Mouse (Mus musculus) cerebral cortex, adult 2 months (tissue): ENCODE measurements around the gene Snx21.

ENCODE experiments used
- WGBS: fragments of 180-500 bp; shearing (Covaris S2); methylation state at CpG from one replicate; pipeline ENCODE4 v1.1.7; 2018; 5-methylcytosine and 5-hydroxymethylcytosine counted together

Snx21 gene

DNA sequence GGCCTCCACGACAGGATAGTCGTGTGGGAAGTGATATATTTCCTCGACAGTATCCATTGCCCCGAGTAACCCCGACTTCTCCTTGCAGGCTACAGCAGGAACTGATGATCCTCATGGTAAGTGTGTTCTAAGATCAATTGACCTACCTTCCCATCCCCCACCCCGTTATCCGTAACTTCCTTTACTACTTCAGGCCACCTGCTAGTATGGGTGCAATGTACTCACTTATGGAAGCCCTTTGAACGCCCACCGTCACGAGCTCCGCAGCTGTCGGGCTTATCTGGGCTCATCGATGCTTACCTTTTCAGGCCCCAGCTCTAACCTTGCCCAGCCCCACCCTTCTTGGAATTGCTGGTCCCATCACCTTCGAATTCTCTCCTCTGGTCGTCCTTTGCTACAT is 15.3 kb upstream of the Snx21 start:
- 3% methylated on average over 15 of the region's 15 CpGs for WGBS

DNA sequence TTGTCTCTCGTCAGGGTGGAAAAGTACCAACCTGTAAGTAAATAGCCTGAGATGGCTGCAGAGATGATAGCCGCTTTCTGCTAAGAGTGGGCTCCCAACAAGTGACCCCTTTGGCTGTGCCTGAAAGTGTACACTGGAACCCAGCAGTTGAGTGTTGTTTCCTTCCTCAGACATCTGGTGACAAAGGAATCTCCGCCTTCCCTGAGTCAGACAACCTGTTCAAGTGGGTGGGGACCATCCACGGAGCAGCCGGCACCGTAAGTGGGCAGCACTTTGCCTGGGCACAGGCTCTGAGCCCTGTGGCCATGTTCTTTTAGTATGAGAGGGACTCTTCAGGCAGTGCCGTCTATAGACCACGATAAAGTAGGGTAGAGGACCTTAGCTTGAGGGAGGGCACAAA is 14.5 kb upstream of the Snx21 start:
- WGBS: 57% methylated on average over 8 of the region's 8 CpGs

DNA sequence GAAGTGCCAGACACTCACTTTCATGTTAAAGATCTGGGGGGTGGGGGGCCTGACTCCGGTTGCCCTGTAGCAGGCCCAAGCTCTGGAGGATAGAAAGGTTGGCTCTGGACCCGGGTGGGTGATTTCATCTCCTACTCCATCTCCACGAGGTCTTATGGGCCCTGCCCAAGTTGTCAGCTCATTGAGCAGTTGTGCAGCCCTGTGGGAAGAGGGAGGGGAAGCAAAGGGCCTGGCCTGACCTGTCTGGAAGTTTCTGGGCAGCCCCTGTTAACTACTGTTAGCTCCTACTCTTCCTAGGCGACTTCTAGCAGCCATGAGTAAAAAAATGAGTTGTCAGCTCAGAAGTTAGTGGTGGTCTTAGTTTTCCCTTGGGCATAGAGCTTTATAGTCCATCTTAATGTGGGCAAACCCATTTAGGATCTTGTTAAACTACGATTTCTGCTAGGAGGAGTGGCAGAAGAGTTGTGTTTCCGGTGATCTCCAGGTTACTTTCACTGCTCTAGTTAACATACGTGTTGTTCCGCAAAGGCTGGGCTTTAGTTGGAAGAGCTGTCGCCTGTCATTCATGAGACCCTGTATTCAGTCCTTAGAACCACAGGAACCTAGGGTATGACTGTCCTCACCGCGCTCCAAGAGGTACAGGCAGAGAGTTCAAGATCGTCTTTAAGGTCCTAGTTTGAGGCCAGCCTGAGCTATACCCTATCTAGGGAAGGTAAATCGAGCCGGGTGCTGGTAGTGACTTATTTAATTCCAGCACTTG is 12.2 kb upstream of the Snx21 start:
- 84% methylated on average over 14 of the region's 14 CpGs for WGBS

DNA sequence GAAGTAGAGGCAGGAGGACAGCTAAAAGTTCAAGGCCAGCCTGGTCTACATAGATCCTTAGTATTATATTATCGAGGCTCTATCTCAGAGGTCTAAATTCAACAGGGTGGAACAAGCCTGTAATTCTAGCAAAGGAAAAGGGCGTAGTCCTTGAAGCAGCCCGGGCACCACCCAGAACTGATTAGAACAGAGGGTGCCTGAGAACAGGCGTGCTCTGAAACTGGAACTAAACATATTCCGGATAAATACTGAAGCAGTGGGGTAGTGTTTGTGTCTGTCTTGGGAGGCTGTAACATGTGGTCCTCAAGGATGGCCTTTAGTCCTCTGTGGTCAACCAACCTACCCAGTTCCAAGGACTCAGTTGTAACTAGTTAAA is 11.6 kb upstream of the Snx21 start:
- WGBS: 83% methylated on average over 5 of the region's 5 CpGs

DNA sequence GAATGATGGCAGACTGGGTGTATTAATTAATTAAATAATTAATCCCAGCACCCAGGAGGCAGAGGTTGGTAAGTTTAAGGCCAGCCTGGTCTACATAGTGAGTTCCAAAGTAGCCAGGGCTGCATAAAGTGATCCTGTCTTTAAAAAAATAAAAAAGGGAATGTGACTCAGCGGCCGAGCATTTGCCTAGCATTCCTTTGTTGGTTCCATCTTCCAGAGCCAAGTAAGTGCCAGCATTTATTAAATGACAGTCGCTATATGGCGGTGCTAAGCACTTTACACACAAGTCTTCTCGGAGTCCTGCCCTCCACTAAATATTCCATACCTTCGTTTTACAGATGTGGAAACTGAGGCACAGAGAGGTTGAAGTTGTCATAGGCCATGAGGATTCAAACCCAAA is 9.5 kb upstream of the Snx21 start:
- 90% methylated on average over 6 of the region's 6 CpGs for WGBS

DNA sequence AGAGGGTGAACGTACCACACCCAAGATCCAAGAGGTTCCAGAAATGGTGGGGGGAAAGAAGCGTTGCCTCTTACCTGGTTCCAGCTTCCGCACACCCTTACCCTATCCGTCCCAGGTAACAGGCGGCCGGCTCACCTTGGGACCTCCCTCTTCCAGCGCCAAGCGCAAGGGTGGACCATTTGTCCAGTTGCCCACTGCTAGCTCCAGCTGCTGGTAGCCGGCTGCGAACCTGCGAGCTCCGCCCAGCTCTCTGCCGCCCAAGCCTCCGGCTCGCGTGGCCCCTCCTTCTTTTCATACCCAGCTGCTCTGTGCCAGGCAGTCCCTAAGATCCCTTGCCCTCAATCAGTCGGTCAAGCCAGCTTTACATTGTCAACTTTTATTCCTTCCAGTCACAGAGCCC is 8.8 kb upstream of the Snx21 start:
- 73% methylated on average over 17 of the region's 17 CpGs for WGBS

DNA sequence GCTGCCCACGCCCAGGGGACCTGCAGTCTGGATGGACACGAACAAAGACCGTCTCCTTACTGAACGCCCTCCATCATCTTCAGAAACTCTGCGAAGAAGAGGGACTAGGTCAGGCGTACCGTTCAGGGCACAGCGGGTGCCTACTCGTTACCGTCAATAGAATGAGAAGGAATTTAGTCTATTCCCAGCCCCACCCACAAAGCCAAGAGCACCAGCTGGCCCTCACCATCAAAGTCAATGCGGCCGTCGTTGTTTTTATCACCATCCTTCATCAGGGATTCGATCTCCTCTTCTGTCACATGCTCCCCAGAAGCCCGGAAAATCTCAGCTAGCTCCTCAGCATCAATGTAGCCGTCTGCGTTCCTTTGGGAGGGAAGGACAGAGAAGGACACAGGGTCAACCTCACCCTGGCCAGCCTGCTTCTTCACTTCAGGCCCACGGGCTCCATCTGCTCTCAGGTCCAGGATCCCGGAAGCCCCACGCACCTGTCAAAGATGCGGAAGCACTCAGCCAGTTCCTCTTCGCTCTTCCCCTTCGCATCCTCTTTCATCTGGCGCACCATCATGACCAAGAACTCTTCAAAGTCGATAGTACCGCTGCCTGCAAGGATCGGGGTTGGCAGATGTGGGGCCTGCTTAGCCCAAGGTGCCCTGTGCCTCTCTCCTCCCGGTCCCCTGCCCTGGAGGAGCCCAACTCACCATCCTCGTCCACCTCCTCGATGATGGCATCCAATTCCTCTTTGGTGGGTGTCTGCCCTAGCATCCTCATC is 8.2 kb upstream of the Snx21 start:
- WGBS: 75% methylated on average over 30 of the region's 30 CpGs

DNA sequence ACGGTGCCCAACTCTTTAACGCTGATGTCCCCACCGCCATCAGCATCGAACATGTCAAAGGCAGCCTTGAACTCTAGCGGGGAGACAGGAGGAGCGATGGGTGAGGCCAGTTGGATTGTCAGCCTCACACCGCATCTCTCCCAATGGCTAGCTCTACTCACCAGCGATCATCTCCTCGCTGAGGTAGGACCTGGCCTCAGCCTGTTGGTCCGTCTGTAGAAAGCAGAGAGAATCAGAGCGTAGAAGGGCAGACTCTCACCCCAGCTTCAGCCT is 7.7 kb upstream of the Snx21 start:
- 93% methylated on average over 11 of the region's 11 CpGs for WGBS

DNA sequence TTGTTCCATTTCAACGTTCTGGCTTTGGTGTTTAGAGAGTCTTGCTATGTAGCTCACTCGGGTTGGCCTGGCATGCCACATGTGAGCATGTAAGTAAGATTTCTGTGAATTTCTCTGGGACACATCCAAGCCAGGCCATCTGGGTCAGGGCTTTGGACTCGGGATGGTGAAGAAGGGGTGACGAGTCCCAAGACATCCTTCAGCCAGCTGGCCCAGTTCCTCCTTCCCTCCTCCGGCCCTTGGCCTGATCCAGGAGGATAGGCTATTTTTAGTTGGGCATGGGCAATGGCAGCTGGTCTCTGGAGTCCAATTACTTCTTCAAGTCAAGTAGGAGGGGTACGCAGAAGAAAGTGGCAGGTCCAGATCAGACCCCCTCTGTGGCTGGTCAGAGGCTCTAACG is 6.8 kb upstream of the Snx21 start:
- 67% methylated on average over 7 of the region's 7 CpGs for WGBS

DNA sequence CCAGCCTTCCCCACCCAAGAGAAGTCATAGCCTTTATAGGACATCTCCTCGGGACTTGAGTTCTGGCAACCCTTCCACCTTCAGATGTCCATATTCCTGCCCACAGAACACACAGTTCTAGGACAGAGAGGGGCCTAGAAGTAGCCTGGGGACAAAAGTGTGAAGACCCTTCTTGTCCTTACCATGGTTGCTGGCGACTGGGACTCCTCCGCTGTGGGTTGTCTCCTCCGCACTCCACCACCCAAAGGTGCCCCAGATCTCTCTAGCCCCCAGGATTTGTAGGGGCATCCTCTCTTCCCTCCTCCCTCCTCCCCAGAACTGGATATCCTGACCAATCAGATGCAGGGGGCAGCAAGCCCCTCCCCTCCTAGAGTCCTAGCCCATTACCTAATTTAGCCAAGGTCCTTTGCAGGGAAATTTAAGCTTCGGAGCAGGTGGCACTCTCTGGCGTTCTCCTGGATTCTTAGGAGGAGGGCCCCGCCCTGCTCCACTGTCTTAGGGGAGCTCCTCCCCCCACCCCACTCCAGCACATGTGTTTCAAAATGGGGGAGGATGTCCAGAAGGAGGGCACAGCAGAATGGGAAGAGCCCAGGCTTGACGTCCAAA is 6.0 kb upstream of the Snx21 start, which contains the start of gene Tnnc2:
Tnnc2 (minus strand) TSS at position 487 of the 606 bp plus-strand sequence.
- 70% methylated on average over 8 of the region's 8 CpGs for WGBS

DNA sequence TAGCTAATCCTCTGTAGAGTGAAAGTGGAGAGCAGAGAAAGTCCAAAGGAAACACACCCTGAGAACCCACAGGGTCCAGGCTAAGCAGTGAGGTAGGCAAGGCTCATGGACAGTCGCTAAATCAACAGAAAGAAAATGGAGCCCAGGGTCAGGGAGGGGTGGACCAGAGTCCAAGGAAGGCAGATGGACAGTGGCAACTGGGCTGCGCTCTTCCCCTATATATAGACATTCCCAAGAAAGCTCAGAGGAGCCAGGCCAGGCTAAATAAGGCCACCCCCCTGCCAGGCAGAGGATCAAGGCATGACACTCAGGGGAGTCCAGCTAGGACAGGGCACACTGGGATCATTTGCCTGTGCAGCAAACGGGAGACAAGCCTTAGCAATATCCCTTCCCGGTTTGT is 3.7 kb upstream of the Snx21 start:
- 70% methylated on average over 4 of the region's 4 CpGs for WGBS

DNA sequence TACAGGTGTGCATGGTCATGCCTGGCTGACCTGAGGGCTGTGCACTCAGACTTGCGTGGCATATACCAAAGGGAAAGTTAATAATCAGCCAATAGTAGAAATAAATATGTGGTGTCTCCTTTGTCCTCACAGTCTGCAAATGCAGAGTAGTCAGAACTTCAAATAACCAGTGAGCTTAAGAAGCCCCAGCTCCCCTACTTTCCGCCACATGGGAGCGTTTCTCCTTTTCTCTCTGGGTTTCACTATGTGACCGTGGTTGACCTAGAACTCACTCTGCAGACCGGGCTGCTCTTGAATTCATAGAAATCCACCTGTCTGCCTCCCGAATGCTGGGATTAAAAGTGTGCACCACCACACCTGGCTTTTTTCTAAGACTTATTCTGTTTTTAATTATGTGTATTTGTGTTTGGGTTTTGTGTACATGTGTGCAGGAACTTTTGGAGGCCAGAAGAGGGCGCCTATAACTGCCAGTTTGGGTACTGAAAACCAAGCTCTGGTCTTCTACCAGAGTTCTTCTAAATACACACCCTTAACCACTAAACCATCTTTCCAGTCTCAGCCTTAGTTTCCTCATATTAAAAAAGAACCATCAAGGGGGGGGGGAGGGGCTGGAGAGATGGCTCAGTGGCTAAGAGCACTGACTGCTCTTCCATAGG is 1.6 kb upstream of the Snx21 start:
- WGBS: 77% methylated on average over 7 of the region's 7 CpGs

DNA sequence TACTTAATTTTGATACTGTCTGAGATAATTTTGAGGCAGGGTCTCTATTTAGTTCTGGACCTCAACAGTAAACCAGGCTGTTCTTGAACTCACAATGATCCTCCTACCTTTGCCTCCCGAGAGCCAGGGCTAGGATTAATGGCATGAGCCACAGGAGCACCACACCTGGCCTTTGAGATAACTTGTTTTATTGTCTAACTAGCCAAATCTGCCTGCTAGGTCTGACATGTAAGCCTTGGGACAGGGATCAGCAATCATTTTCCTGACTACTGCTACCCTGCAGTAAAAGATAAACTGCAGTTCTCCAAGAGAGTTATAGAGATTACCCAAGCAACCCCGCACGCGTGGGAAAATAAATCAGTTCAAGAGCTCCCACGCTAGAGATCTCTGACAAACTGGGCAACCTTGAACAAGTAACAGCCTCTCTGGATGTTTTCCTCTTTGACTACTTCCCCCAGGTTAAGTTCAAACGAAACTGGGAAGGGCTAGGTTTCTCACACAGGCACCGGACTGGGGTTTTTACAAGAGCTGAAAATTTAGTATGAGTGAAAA is 678 bp upstream of the Snx21 start:
- WGBS: 7% methylated on average over 7 of the region's 7 CpGs

DNA sequence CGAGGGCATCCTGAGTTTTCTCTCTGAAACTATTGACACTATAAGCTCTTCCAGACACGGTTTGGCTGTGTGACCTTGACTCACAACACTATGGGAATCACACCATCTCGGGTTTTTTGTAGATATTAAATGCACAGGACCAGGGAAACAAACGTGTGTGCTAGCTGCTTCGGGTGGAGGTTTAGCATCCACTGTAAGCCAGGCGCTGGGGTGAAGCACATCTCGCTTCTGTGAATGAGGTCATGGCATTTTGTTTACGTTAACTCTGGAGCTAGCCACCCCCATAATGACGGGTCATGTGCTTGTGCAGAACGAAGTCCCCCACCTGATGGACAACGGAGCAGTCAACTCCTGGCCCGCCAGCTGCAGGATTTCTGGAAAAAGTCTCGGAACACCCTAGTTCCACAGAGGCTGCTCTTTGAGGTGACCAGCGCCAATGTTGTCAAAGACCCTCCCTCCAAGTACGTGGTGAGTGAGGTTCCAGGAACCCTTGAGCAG is 814 bp downstream of the Snx21 start:
- WGBS: 6% methylated on average over 15 of the region's 15 CpGs

DNA sequence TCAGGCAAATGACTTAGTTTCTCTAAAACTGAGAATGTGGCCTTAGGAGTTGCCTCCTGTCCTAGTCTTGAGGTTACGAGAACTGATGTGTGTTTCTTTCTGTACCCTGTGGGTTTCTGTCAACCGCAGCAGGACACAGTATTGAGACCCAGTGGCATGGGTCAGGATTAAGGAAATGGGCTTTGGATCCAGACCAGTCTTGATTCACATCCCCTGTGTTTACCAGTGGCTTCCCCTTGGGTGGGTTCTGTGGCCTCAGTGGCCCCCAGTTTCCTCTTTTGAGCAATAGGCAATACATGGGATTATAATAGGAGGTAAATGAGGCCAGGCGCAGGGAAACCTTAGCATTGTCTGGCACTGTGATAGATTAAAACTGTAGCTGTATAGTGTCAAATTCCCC is 1.4 kb downstream of the Snx21 start:
- WGBS: 67% methylated on average over 3 of the region's 3 CpGs

DNA sequence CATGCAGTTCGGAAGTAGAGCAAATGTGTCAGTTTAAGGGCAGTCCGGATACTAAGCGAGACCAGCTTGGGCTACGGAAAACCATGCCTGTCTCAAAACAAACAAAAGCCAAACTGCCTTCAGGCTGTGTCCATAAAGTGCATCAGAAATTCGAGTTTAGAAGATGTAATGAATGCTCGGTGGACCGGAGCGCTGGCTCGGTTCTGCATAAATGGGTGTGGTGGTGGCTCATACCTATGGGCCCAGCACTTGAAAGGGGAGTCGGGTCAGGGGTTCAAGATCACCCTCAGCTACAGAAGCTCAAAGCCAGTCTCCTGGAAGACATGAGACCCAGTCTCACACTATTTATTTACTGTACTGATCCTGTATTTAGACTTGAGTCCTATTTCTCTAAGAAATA is 2.2 kb downstream of the Snx21 start:
- WGBS: 49% methylated on average over 10 of the region's 10 CpGs

DNA sequence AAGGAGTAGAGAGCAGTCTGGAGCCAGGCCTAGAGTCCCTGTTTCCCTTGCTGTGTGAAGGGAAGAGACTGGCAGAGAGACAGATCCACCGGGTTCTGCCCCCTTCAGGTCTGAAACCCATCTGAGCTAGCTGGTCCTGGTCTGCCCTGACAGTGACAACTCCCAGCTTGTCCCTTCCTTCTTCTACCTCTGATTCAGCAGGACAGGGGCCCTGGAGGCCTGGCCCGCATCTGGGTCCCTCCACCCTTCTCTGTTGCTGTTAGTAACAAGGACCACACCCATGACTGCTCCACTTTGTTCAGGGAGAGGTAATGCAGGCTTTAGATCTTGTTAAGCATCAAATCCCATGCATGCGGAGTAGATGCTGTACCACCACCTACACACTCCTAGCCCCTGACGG is 2.8 kb downstream of the Snx21 start:
- 48% methylated on average over 4 of the region's 4 CpGs for WGBS

DNA sequence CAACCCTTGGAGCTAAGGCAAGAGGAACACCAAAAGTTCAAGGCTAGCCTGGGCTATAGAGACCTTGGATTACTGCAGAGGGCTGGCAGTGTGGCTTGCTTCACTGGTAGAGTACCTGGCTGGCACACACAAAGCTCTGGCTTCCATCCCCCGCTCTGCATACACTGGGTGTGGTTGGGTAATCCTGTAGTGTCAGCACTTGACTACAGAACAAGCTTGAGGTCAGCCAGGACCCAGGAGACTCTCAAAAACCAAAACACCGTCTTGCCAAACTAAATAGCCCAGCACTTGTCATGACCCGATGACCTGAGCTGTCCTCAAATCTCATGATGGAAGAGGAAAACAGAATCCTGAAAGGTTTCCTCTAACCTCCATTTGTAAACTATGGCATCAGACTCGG is 4.8 kb downstream of the Snx21 start:
- 83% methylated on average over 4 of the region's 4 CpGs for WGBS

DNA sequence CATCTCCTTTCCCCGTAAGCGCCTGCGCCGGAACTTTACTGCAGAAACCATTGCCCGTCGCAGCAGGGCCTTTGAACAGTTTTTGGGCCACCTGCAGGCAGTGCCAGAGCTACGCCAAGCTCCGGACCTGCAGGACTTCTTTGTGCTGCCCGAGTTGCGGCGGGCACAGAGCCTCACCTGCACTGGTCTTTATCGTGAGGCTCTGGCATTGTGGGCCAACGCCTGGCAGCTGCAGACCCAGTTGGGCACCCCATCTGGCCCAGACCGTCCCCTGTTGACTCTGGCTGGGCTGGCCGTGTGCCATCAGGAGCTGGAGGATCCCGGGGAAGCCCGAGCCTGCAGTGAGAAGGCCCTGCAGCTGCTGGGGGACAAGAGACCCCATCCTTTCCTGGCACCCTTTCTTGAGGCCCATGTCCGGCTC is 6.2 kb downstream of the Snx21 start:
- WGBS: 74% methylated on average over 18 of the region's 18 CpGs

DNA sequence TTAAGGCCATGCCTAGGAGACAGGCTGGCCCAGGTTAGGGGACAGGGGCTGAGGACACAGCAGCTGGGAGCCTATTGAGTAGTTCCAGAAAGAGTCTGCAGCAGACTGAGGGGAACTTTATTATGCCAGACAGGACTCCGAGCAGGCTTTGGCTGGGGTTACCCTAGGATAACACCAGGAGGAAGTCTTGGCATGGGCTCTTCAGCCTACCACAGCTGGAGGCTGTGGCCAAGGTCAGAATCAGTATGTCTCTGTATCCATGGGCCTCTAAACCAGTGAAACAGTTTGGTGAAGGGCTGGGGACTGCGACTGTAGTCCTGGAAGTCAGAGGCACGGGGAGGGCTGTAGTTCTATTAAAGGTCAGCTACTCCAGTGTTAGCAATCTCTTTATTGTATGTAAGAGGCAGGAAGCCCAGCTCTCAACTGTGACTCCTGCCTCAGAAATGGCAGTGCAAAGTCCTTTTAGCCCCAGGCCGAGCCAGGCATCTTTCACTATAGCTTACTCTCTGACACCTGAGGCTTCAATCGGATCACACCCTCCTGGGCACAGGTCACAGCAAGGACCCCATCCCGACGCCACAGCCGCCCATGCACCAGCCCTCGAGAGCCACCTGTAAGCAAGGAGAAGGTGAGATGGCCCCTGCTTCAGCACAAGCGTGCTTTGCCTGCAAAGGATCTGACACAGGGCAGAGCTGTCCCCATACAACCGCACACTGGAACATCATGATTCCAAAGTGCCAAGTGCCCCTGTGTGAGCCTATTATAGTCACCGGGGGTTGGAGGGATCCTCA is 7.0 kb downstream of the Snx21 start:
- 80% methylated on average over 12 of the region's 12 CpGs for WGBS

DNA sequence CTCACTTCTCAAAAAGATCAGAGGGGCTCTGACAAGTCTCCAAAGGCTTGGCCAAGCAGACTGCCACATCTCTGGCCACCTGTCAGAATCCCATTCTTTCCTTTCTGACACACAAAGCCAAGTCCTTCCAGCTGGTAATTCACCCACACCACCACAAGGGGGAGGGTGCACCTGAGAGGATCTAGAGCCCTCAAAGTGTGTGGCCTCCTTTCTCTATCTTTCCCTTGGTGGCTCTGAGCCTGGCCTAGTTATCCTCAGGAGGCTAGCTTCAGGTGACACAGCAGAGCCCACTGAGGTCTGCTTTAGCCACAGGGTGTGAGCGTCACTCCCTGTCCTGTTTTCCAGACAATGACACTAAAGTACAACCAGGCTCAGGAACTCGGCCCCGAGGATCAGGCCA is 7.6 kb downstream of the Snx21 start:
- WGBS: 74% methylated on average over 3 of the region's 3 CpGs
